Mouse (Mus musculus): ENCODE measurements around the gene Ccdc84. TPM values are rescaled to one million over a fixed set of nuclear protein-coding genes. Genes with fewer than 3 reads are reported as not detected.
"Not testable (repeated sequence)": the region's sequence is repeated elsewhere in the genome, so short reads cannot be mapped to it uniquely, and the experiment has no call there.

Gene Ccdc84
- polyA plus RNA-seq (2015; fragmentation: Nextera tagmentation; extraction: Ambion mirVana): 23.3 and 25.9 TPM in 2 replicates

GRCm38 (mm10) chr9:44418519-44419385, at the start of gene Ccdc84:
Gene Ccdc84 (minus strand): TSS chr9:44418569.
- no peaks in the 10 kb centered on the region for H3K9me3 ChIP-seq (ENCODE audit: control insufficient read depth, low read length)
- 78% methylated on average over 14 of the region's 14 CpGs for WGBS
- no peak for ATAC-seq
- peaks cover 10% of the 10 kb centered on the region for H3K4me1 ChIP-seq (ENCODE audit: control insufficient read depth, insufficient read depth, low read length)
- peak within 1 kb of the TSS; percentile 91 for H3K9ac ChIP-seq (ENCODE audit: low read depth, low read length)
- peak within 1 kb of the TSS; percentile 89 for H3K4me3 ChIP-seq (ENCODE audit: low read length)
- peak within 1 kb of the TSS; percentile 77 for H3K27ac ChIP-seq (ENCODE audit: low read length)
- no peaks in the 10 kb centered on the region for H3K27me3 ChIP-seq (replicated peaks; ENCODE audit: control insufficient read depth, insufficient read depth, low read length)
- peak within 1 kb of the TSS; percentile 78 for H3K4me2 ChIP-seq (ENCODE audit: low read depth, low read length)
- H3K36me3 ChIP-seq (ENCODE audit: control insufficient read depth, insufficient read depth, low read length): no peaks in the 10 kb centered on the region

- 79% methylated on average over 5 of the region's 5 CpGs for WGBS
These were observed 43.6 kb upstream of the Ccdc84 start for GRCm38 (mm10) chr9:44461950-44462349.

GRCm38 (mm10) chr9:44457035-44457742, 38.8 kb upstream of the Ccdc84 start:
- Histone ChIP-seq H3K36me3 (ENCODE audit: control insufficient read depth, insufficient read depth, low read length) (no peaks in the 10 kb centered on the region), H3K9ac (ENCODE audit: low read depth, low read length) (no peak overlapping the region), H3K4me3 (ENCODE audit: low read length) (no peak overlapping the region), H3K9me3 (ENCODE audit: control insufficient read depth, low read length) (no peaks in the 10 kb centered on the region), H3K27ac (ENCODE audit: low read length) (no peak overlapping the region), H3K27me3 (replicated peaks; ENCODE audit: control insufficient read depth, insufficient read depth, low read length) (peaks cover 8% of the 10 kb centered on the region; the same call in 1 of the 2 replicates), H3K4me1 (ENCODE audit: control insufficient read depth, insufficient read depth, low read length) (peaks cover 8% of the 10 kb centered on the region; the same call in 1 of the 2 replicates), H3K4me2 (ENCODE audit: low read depth, low read length) (no peak overlapping the region)
- ATAC-seq: peak; percentile 33
- 10% methylated on average over 11 of the region's 11 CpGs for WGBS

More at GRCm38 (mm10) chr9:44461950-44462349, 43.6 kb upstream of the Ccdc84 start:
- no peaks in the 10 kb centered on the region for H3K4me1 ChIP-seq (ENCODE audit: control insufficient read depth, insufficient read depth, low read length)
- no peaks in the 10 kb centered on the region for H3K36me3 ChIP-seq (ENCODE audit: control insufficient read depth, insufficient read depth, low read length)
- H3K4me3 ChIP-seq (ENCODE audit: low read length): no peak overlapping the region
- H3K27me3 ChIP-seq (replicated peaks; ENCODE audit: control insufficient read depth, insufficient read depth, low read length): no peaks in the 10 kb centered on the region
- no peak overlapping the region for H3K4me2 ChIP-seq (ENCODE audit: low read depth, low read length)
- H3K9me3 ChIP-seq (ENCODE audit: control insufficient read depth, low read length): no peaks in the 10 kb centered on the region
- no peak overlapping the region for H3K27ac ChIP-seq (ENCODE audit: low read length)
- ATAC-seq: no peak
- H3K9ac ChIP-seq (ENCODE audit: low read depth, low read length): no peak overlapping the region

GRCm38 (mm10) chr9:44454891-44455220, 36.5 kb upstream of the Ccdc84 start, which contains the start of gene Upk2:
Gene Upk2 (minus strand): TSS chr9:44454976.
- peak; percentile 24; the same call in 1 of the 2 replicates for ATAC-seq
- H3K4me2 ChIP-seq (ENCODE audit: low read depth, low read length): no peak within 1 kb of the TSS
- peaks cover 8% of the 10 kb centered on the region; the same call in 1 of the 2 replicates for H3K27me3 ChIP-seq (replicated peaks; ENCODE audit: control insufficient read depth, insufficient read depth, low read length)
- H3K27ac ChIP-seq (ENCODE audit: low read length): no peak within 1 kb of the TSS
- 25% methylated on average over 4 of the region's 4 CpGs for WGBS
- H3K4me3 ChIP-seq (ENCODE audit: low read length): no peak within 1 kb of the TSS
- no peaks in the 10 kb centered on the region for H3K9me3 ChIP-seq (ENCODE audit: control insufficient read depth, low read length)
- peaks cover 8% of the 10 kb centered on the region; the same call in 1 of the 2 replicates for H3K4me1 ChIP-seq (ENCODE audit: control insufficient read depth, insufficient read depth, low read length)
- H3K9ac ChIP-seq (ENCODE audit: low read depth, low read length): no peak within 1 kb of the TSS
- no peaks in the 10 kb centered on the region for H3K36me3 ChIP-seq (ENCODE audit: control insufficient read depth, insufficient read depth, low read length)

- peak; percentile 90 for ATAC-seq
- Histone ChIP-seq H3K4me3 (ENCODE audit: low read length) (no peak overlapping the region), H3K9me3 (ENCODE audit: control insufficient read depth, low read length) (no peaks in the 10 kb centered on the region), H3K9ac (ENCODE audit: low read depth, low read length) (no peak overlapping the region), H3K4me1 (ENCODE audit: control insufficient read depth, insufficient read depth, low read length) (peaks cover 8% of the 10 kb centered on the region; the same call in 1 of the 2 replicates), H3K4me2 (ENCODE audit: low read depth, low read length) (no peak overlapping the region), H3K27me3 (replicated peaks; ENCODE audit: control insufficient read depth, insufficient read depth, low read length) (peaks cover 8% of the 10 kb centered on the region; the same call in 1 of the 2 replicates), H3K36me3 (ENCODE audit: control insufficient read depth, insufficient read depth, low read length) (no peaks in the 10 kb centered on the region), H3K27ac (ENCODE audit: low read length) (no peak overlapping the region)
- WGBS: 10% methylated on average over 14 of the region's 14 CpGs
These were observed 35.9 kb upstream of the Ccdc84 start for GRCm38 (mm10) chr9:44454132-44454890.

- Histone ChIP-seq H3K9me3 (ENCODE audit: control insufficient read depth, low read length) (no peaks in the 10 kb centered on the region), H3K4me2 (ENCODE audit: low read depth, low read length) (no peak overlapping the region), H3K9ac (ENCODE audit: low read depth, low read length) (no peak overlapping the region), H3K36me3 (ENCODE audit: control insufficient read depth, insufficient read depth, low read length) (no peaks in the 10 kb centered on the region), H3K27me3 (replicated peaks; ENCODE audit: control insufficient read depth, insufficient read depth, low read length) (peaks cover 8% of the 10 kb centered on the region; the same call in 1 of the 2 replicates), H3K27ac (ENCODE audit: low read length) (no peak overlapping the region), H3K4me1 (ENCODE audit: control insufficient read depth, insufficient read depth, low read length) (peaks cover 8% of the 10 kb centered on the region; the same call in 1 of the 2 replicates), H3K4me3 (ENCODE audit: low read length) (no peak overlapping the region)
- no peak for ATAC-seq
These were observed 32.0 kb upstream of the Ccdc84 start for GRCm38 (mm10) chr9:44450387-44450786.

- 83% methylated on average over 7 of the region's 7 CpGs for whole genome bisulfite sequencing
- not testable (repeated sequence) for H3K9me3 ChIP-seq (ENCODE audit: control insufficient read depth, low read length); H3K27me3 ChIP-seq (replicated peaks; ENCODE audit: control insufficient read depth, insufficient read depth, low read length); H3K27ac ChIP-seq (ENCODE audit: low read length); H3K4me1 ChIP-seq (ENCODE audit: control insufficient read depth, insufficient read depth, low read length); H3K36me3 ChIP-seq (ENCODE audit: control insufficient read depth, insufficient read depth, low read length); H3K4me2 ChIP-seq (ENCODE audit: low read depth, low read length); ATAC-seq; H3K4me3 ChIP-seq (ENCODE audit: low read length); H3K9ac ChIP-seq (ENCODE audit: low read depth, low read length)
These were observed 26.1 kb upstream of the Ccdc84 start for GRCm38 (mm10) chr9:44444402-44445025.

GRCm38 (mm10) chr9:44440961-44441360, 22.6 kb upstream of the Ccdc84 start, which contains the start of gene Foxr1:
Gene Foxr1 (minus strand): TSS chr9:44441136.
- WGBS: 74% methylated on average over 19 of the region's 19 CpGs
- Histone ChIP-seq H3K9ac (ENCODE audit: low read depth, low read length) (no peak within 1 kb of the TSS), H3K27ac (ENCODE audit: low read length) (no peak within 1 kb of the TSS), H3K4me2 (ENCODE audit: low read depth, low read length) (no peak within 1 kb of the TSS), H3K9me3 (ENCODE audit: control insufficient read depth, low read length) (no peaks in the 10 kb centered on the region), H3K36me3 (ENCODE audit: control insufficient read depth, insufficient read depth, low read length) (no peaks in the 10 kb centered on the region), H3K4me1 (ENCODE audit: control insufficient read depth, insufficient read depth, low read length) (no peaks in the 10 kb centered on the region), H3K27me3 (replicated peaks; ENCODE audit: control insufficient read depth, insufficient read depth, low read length) (no peaks in the 10 kb centered on the region), H3K4me3 (ENCODE audit: low read length) (no peak within 1 kb of the TSS)
- ATAC-seq: no peak

All from intestine, embryonic 16.5 days (tissue).